Mouse (Mus musculus) hindbrain, embryonic 16.5 days (tissue): ENCODE data around the gene Usp35. TPM values are rescaled to one million over a fixed set of nuclear protein-coding genes. Genes with fewer than 3 reads are reported as not detected.

Experiments
- ATAC-seq: fragments of 200-750 bp; cut with Nextera tagmentation; 2 replicates; pipeline ENCODE4 v1.8.0; 2017; ENCODE audit warnings: moderate TSS enrichment, moderate library complexity
- H3K27ac ChIP-seq: fragments of 300-500 bp; sonication (generic); 2 replicates; pipeline ENCODE4 v1.5.1; 2014; ENCODE audit warnings: low read depth, mild to moderate bottlenecking, control low read depth, low read length, moderate library complexity
- H3K27me3 ChIP-seq: fragments of 300-500 bp; sonication (generic); replicated peaks from 2 replicates; pipeline ENCODE4 v1.6.1; 2014; ENCODE audit warnings: low read length; ENCODE audit not compliant: control insufficient read depth, insufficient read depth
- H3K36me3 ChIP-seq: fragments of 300-500 bp; sonication (generic); 2 replicates; pipeline ENCODE4 v1.6.1; 2014; ENCODE audit warnings: mild to moderate bottlenecking, low read length, moderate library complexity, mixed read lengths; ENCODE audit not compliant: control insufficient read depth, insufficient read depth
- H3K4me1 ChIP-seq: fragments of 300-500 bp; sonication (generic); 2 replicates; pipeline ENCODE4 v1.6.1; 2014; ENCODE audit warnings: low read depth, low read length; ENCODE audit not compliant: control insufficient read depth, insufficient read depth
- H3K4me2 ChIP-seq: fragments of 300-500 bp; sonication (generic); 2 replicates; pipeline ENCODE4 v1.6.1; 2014; ENCODE audit warnings: mild to moderate bottlenecking, low read length, control low read depth, moderate library complexity
- H3K4me3 ChIP-seq: fragments of 300-500 bp; sonication (generic); 2 replicates; pipeline ENCODE4 v1.5.1; 2014; ENCODE audit warnings: mild to moderate bottlenecking, low read length, control low read depth, moderate library complexity
- H3K9ac ChIP-seq: fragments of 300-500 bp; sonication (generic); 2 replicates; pipeline ENCODE4 v1.6.1; 2014; ENCODE audit warnings: low read depth, mild to moderate bottlenecking, control low read depth, low read length, moderate library complexity
- H3K9me3 ChIP-seq: fragments of 300-500 bp; sonication (generic); 2 replicates; pipeline ENCODE4 v1.6.1; 2014; ENCODE audit warnings: mild to moderate bottlenecking, low read length, moderate library complexity; ENCODE audit not compliant: control insufficient read depth
- WGBS: fragments of 180-500 bp; shearing (Covaris S2); extraction: QIAGEN DNeasy Blood & Tissue Kit; methylation state at CpG from one replicate; pipeline ENCODE4 v1.1.7; 2014; 5-methylcytosine and 5-hydroxymethylcytosine counted together
- polyA plus RNA-seq: library from polyadenylated mRNA; unstranded; fragments of >200 nt; fragmentation: Nextera tagmentation; extraction: Ambion mirVana; gene quantifications from 2 replicates; pipeline ENCODE4 v1.2.1, GENCODE M21; 2015

The Usp35 gene
- polyA plus RNA-seq, 1 experiment from 2014 or later, result 3.0 TPM

GRCm38 (mm10) chr7:97311620-97312019 lies 20.2 kb downstream of the Usp35 start:
- Histone ChIP-seq H3K27ac (no peak overlapping the region), H3K36me3 (peaks cover 36% of the 10 kb centered on the region), H3K9ac (no peak overlapping the region), H3K9me3 (no peaks in the 10 kb centered on the region), H3K4me1 (no peaks in the 10 kb centered on the region), H3K27me3 (no peaks in the 10 kb centered on the region), H3K4me2 (no peak overlapping the region), H3K4me3 (no peak overlapping the region)
- WGBS, result 90% methylated on average over 14 of the region's 14 CpGs
- ATAC-seq, result no peak

GRCm38 (mm10) chr7:97310341-97310635 lies 21.5 kb downstream of the Usp35 start:
- H3K4me3 ChIP-seq, result no peak overlapping the region
- H3K4me1 ChIP-seq, result no peaks in the 10 kb centered on the region
- H3K9me3 ChIP-seq, result no peaks in the 10 kb centered on the region
- H3K4me2 ChIP-seq, result no peak overlapping the region
- no peak overlapping the region for H3K9ac ChIP-seq
- WGBS, result 97% methylated on average over 3 of the region's 3 CpGs
- no peaks in the 10 kb centered on the region for H3K27me3 ChIP-seq
- H3K36me3 ChIP-seq, result peaks cover 36% of the 10 kb centered on the region
- ATAC-seq, result no peak
- no peak overlapping the region for H3K27ac ChIP-seq

- 87% methylated on average over 4 of the region's 4 CpGs for WGBS
- H3K27me3 ChIP-seq, result no peaks in the 10 kb centered on the region
- no peaks in the 10 kb centered on the region for H3K4me1 ChIP-seq
- H3K4me2 ChIP-seq, result no peak overlapping the region
- no peak overlapping the region for H3K9ac ChIP-seq
- no peak for ATAC-seq
- no peak overlapping the region for H3K27ac ChIP-seq
- H3K36me3 ChIP-seq, result peaks cover 36% of the 10 kb centered on the region
- H3K9me3 ChIP-seq, result no peaks in the 10 kb centered on the region
- H3K4me3 ChIP-seq, result no peak overlapping the region
Measured at GRCm38 (mm10) chr7:97309461-97310340, 22.1 kb downstream of the Usp35 start.

GRCm38 (mm10) chr7:97307546-97307945 lies 24.3 kb downstream of the Usp35 start:
- no peak overlapping the region for H3K27ac ChIP-seq
- H3K36me3 ChIP-seq, result peaks cover 40% of the 10 kb centered on the region
- 92% methylated on average over 1 of the region's 1 CpGs for WGBS
- ATAC-seq, result no peak
- H3K4me2 ChIP-seq, result no peak overlapping the region
- H3K9me3 ChIP-seq, result no peaks in the 10 kb centered on the region
- H3K4me1 ChIP-seq, result no peaks in the 10 kb centered on the region
- H3K9ac ChIP-seq, result no peak overlapping the region
- H3K27me3 ChIP-seq, result no peaks in the 10 kb centered on the region
- no peak overlapping the region for H3K4me3 ChIP-seq

GRCm38 (mm10) chr7:97306813-97307212 lies 25.0 kb downstream of the Usp35 start:
- H3K36me3 ChIP-seq, result peaks cover 37% of the 10 kb centered on the region
- H3K9ac ChIP-seq, result no peak overlapping the region
- 89% methylated on average over 2 of the region's 2 CpGs for WGBS
- no peaks in the 10 kb centered on the region for H3K27me3 ChIP-seq
- H3K4me1 ChIP-seq, result no peaks in the 10 kb centered on the region
- no peak overlapping the region for H3K27ac ChIP-seq
- ATAC-seq, result no peak
- H3K4me3 ChIP-seq, result no peak overlapping the region
- no peaks in the 10 kb centered on the region for H3K9me3 ChIP-seq
- no peak overlapping the region for H3K4me2 ChIP-seq

- H3K9ac ChIP-seq, result no peak overlapping the region
- no peaks in the 10 kb centered on the region for H3K9me3 ChIP-seq
- H3K27ac ChIP-seq, result no peak overlapping the region
- H3K4me3 ChIP-seq, result no peak overlapping the region
- no peak overlapping the region for H3K4me2 ChIP-seq
- H3K36me3 ChIP-seq, result peaks cover 26% of the 10 kb centered on the region
- no peaks in the 10 kb centered on the region for H3K27me3 ChIP-seq
- H3K4me1 ChIP-seq, result no peaks in the 10 kb centered on the region
- 86% methylated on average over 4 of the region's 4 CpGs for whole genome bisulfite sequencing
- ATAC-seq, result no peak
Measured at GRCm38 (mm10) chr7:97305206-97305605, 26.6 kb downstream of the Usp35 start.

GRCm38 (mm10) chr7:97304471-97304870 lies 27.3 kb downstream of the Usp35 start:
- Histone ChIP-seq H3K4me2 (no peak overlapping the region), H3K27ac (no peak overlapping the region), H3K36me3 (peaks cover 23% of the 10 kb centered on the region), H3K4me1 (no peaks in the 10 kb centered on the region), H3K4me3 (no peak overlapping the region), H3K9ac (no peak overlapping the region), H3K9me3 (no peaks in the 10 kb centered on the region), H3K27me3 (no peaks in the 10 kb centered on the region)
- no peak for ATAC-seq

GRCm38 (mm10) chr7:97303614-97304013 lies 28.2 kb downstream of the Usp35 start:
- WGBS, result 86% methylated on average over 2 of the region's 2 CpGs
- H3K4me3 ChIP-seq, result no peak overlapping the region
- no peaks in the 10 kb centered on the region for H3K4me1 ChIP-seq
- H3K36me3 ChIP-seq, result peaks cover 22% of the 10 kb centered on the region
- no peak overlapping the region for H3K4me2 ChIP-seq
- H3K9me3 ChIP-seq, result no peaks in the 10 kb centered on the region
- no peaks in the 10 kb centered on the region for H3K27me3 ChIP-seq
- no peak for ATAC-seq
- no peak overlapping the region for H3K27ac ChIP-seq
- no peak overlapping the region for H3K9ac ChIP-seq

- ATAC-seq, result no peak
- Histone ChIP-seq H3K4me1 (no peaks in the 10 kb centered on the region), H3K36me3 (peaks cover 15% of the 10 kb centered on the region), H3K9ac (no peak overlapping the region), H3K27ac (no peak overlapping the region), H3K9me3 (no peaks in the 10 kb centered on the region), H3K4me3 (no peak overlapping the region), H3K4me2 (no peak overlapping the region), H3K27me3 (no peaks in the 10 kb centered on the region)
- 86% methylated on average over 4 of the region's 4 CpGs for WGBS
Measured at GRCm38 (mm10) chr7:97302876-97303275, 28.9 kb downstream of the Usp35 start.
